Mouse (Mus musculus): ENCODE results near the gene Adrm1.

DNA sequence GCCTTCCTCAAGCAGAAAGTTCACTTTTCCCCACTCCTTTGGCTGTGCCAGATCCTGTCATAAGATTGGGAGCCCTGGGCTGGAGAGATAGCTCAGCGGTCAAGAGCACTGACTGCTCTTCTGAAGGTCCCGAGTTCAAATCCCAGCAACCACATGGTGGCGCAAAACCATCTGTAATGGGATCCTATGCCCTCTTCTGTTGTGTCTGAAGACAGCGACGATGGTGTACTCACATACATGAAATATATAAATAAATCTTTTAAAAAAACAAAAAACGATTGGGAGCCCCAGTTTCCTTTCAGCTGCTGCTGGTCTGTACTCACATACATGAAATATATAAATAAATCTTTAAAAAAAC lies 13.4 kb downstream of the Adrm1 start:
- no peak for TF ChIP-seq TAL1 (IDR thresholded peaks at IDR 0.05; ENCODE audit: low read length)
- no peak for TF ChIP-seq GATA1 (IDR thresholded peaks at IDR 0.05; ENCODE audit: low read length)

Measured in erythroblast, embryonic 14.5 days (primary cell).